Mouse (Mus musculus): ENCODE data around the gene Wnk4. TPM values are rescaled to one million over a fixed set of nuclear protein-coding genes. Genes with fewer than 3 reads are reported as not detected.

Wnk4 gene
- total RNA-seq, 2 experiments from 2014 or later: 0.15 TPM; not detected in 1

GRCm38 (mm10) chr11:101269577-101270116 is 9.3 kb downstream of the Wnk4 start:
- ATAC-seq (ENCODE audit: poor library complexity, severe bottlenecking): no peak

GRCm38 (mm10) chr11:101272446-101272845 is 12.1 kb downstream of the Wnk4 start:
- no peak for ATAC-seq (ENCODE audit: poor library complexity, severe bottlenecking)

- ATAC-seq (ENCODE audit: poor library complexity, severe bottlenecking): no peak
Measured at GRCm38 (mm10) chr11:101275309-101275708, 14.9 kb downstream of the Wnk4 start.

GRCm38 (mm10) chr11:101276319-101277070 is 16.1 kb downstream of the Wnk4 start:
- ATAC-seq (ENCODE audit: poor library complexity, severe bottlenecking): no peak

- ATAC-seq (ENCODE audit: poor library complexity, severe bottlenecking): no peak
Measured at GRCm38 (mm10) chr11:101277381-101278222, 17.2 kb downstream of the Wnk4 start.

GRCm38 (mm10) chr11:101278223-101279192 is 18.1 kb downstream of the Wnk4 start, which contains the start of the genes Cntd1 and Coa3:
Gene Cntd1 (plus strand): TSS chr11:101279012.
Gene Coa3 (minus strand): TSS chr11:101279114.
- peak; percentile 97 for ATAC-seq (ENCODE audit: poor library complexity, severe bottlenecking)

- no peak for ATAC-seq (ENCODE audit: poor library complexity, severe bottlenecking)
Measured at GRCm38 (mm10) chr11:101279193-101279569, 18.8 kb downstream of the Wnk4 start.

GRCm38 (mm10) chr11:101280837-101281236 is 20.5 kb downstream of the Wnk4 start:
- no peak for ATAC-seq (ENCODE audit: poor library complexity, severe bottlenecking)

GRCm38 (mm10) chr11:101282896-101283295 is 22.5 kb downstream of the Wnk4 start:
- no peak for ATAC-seq (ENCODE audit: poor library complexity, severe bottlenecking)

- ATAC-seq (ENCODE audit: poor library complexity, severe bottlenecking): no peak
Measured at GRCm38 (mm10) chr11:101283805-101284204, 23.4 kb downstream of the Wnk4 start.

GRCm38 (mm10) chr11:101287306-101287705 is 26.9 kb downstream of the Wnk4 start:
- ATAC-seq (ENCODE audit: poor library complexity, severe bottlenecking): peak; percentile 73

GRCm38 (mm10) chr11:101291231-101291630 is 30.9 kb downstream of the Wnk4 start:
- no peak for ATAC-seq (ENCODE audit: poor library complexity, severe bottlenecking)

- ATAC-seq (ENCODE audit: poor library complexity, severe bottlenecking): no peak
Measured at GRCm38 (mm10) chr11:101295191-101295590, 34.8 kb downstream of the Wnk4 start.

GRCm38 (mm10) chr11:101300881-101301280 is 40.5 kb downstream of the Wnk4 start:
- no peak for ATAC-seq (ENCODE audit: poor library complexity, severe bottlenecking)

GRCm38 (mm10) chr11:101301299-101302003 is 41.1 kb downstream of the Wnk4 start:
- ATAC-seq (ENCODE audit: poor library complexity, severe bottlenecking): peak; percentile 19

GRCm38 (mm10) chr11:101302004-101302798 is 41.8 kb downstream of the Wnk4 start, which contains the start of gene Becn1:
Gene Becn1 (minus strand): TSS chr11:101302286.
- peak; percentile 98 for ATAC-seq (ENCODE audit: poor library complexity, severe bottlenecking)

- no peak for ATAC-seq (ENCODE audit: poor library complexity, severe bottlenecking)
Measured at GRCm38 (mm10) chr11:101307744-101308143, 47.4 kb downstream of the Wnk4 start.

GRCm38 (mm10) chr11:101311083-101311482 is 50.7 kb downstream of the Wnk4 start:
- ATAC-seq (ENCODE audit: poor library complexity, severe bottlenecking): no peak

GRCm38 (mm10) chr11:101312150-101312549 is 51.8 kb downstream of the Wnk4 start:
- ATAC-seq (ENCODE audit: poor library complexity, severe bottlenecking): no peak

All from megakaryocyte, adult 5-6 weeks (primary cell).